In the genomic region with DNA sequence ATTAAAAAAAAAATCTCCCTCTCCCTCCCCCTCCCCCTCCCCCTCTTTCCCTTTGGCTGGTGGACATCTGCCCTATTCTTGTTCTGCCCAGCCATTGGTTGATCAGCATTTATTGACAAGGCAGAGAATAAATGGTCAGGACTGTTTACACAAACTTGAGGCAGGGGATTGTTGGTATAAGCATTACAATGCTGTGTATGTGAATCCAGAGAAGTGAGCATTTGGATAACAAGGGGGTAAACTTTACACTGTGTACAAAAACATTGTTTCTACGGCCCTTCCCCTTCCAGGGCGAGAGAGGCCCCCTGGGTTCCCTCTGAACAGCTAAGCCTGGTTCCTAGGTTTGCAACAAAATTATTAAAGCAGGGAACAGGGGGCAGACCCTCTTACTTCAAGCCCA, we compare ENCODE assay signal across 26 mouse cellular contexts. TPM values are rescaled to one million over a fixed set of nuclear protein-coding genes. Genes with fewer than 3 reads are reported as not detected.
DNase-seq lines count a peak whose midpoint lies in the region; TF ChIP-seq lines count a peak whose summit lies in the region.
"Had no signal": no experiment of that assay in that cellular context is flagged by ENCODE, and none has a peak within 500 bp of the region (broad histone marks: within the 10 kb centered on the region; RNA-seq: fewer than 3 reads in every experiment).

No protein-coding gene starts in this region.

- H3K9me3 ChIP-seq in ES-Bruce4 (replicated peaks; ENCODE audit: control insufficient read depth, insufficient read depth, low read length, poor library complexity, severe bottlenecking) = no peaks in the 10 kb centered on the region
- H3K9me3 ChIP-seq: embryonic facial prominence, embryonic 13.5 days; embryonic facial prominence, embryonic 15.5 days; forebrain, embryonic 10.5 days; forebrain, embryonic 12.5 days had no signal

- TF ChIP-seq POLR2A in ES-Bruce4 (IDR thresholded peaks at IDR 0.05; ENCODE audit: insufficient read depth, low read length) = no peak

- no peak for TF ChIP-seq CTCF in ES-Bruce4 (IDR thresholded peaks at IDR 0.05; ENCODE audit: low read depth, low read length)

- peaks cover 12% of the 10 kb centered on the region for H3K4me1 ChIP-seq in ES-Bruce4 (ENCODE audit: control insufficient read depth, insufficient read depth, low read length)
- H3K4me1 ChIP-seq: embryonic facial prominence, embryonic 15.5 days; forebrain, embryonic 12.5 days had no signal

- peak; percentile 69 for DNase-seq in ES-CJ7 (ENCODE audit: low read depth, low spot score)
- DNase-seq in ZHBTc4 (ENCODE audit: low read depth, low spot score) = peak; percentile 51
- DNase-seq in kidney, adult 9 months = no peak
- no peak for DNase-seq in urinary bladder, postnatal 25 days (ENCODE audit: low spot score)
- DNase-seq: adrenal gland, adult 2 months; adrenal gland, postnatal 10 days; adrenal gland, postnatal 25 days; cerebellum, adult 11 months; cerebellum, adult 18-20 months; cerebellum, adult 8-10 months; cerebellum, adult 9-11 months; cerebellum, postnatal 14 days; cerebellum, postnatal 36 days; embryo, embryonic 11 days had no signal

- H3K27ac ChIP-seq in ES-Bruce4 (ENCODE audit: insufficient read depth, low read length) = no peak overlapping the region
- H3K27ac ChIP-seq: embryonic facial prominence, embryonic 13.5 days; embryonic facial prominence, embryonic 15.5 days; forebrain, embryonic 10.5 days; forebrain, embryonic 12.5 days had no signal

- H3K36me3 ChIP-seq in ES-Bruce4 (ENCODE audit: control insufficient read depth, insufficient read depth, low read length, poor library complexity, severe bottlenecking) = no peaks in the 10 kb centered on the region
- H3K36me3 ChIP-seq: embryonic facial prominence, embryonic 13.5 days; embryonic facial prominence, embryonic 15.5 days; forebrain, embryonic 10.5 days; forebrain, embryonic 12.5 days had no signal

- H3K4me3 ChIP-seq in ES-Bruce4 (ENCODE audit: low read depth, low read length) = no peak overlapping the region
- H3K4me3 ChIP-seq: embryonic facial prominence, embryonic 13.5 days; embryonic facial prominence, embryonic 15.5 days; erythroblast, embryonic 14.5 days; forebrain, embryonic 10.5 days; forebrain, embryonic 12.5 days had no signal

- 0 out of 2 replicates have a peak, but pooled peaks have one; percentile 16 for TF ChIP-seq EP300 in ES-Bruce4 (IDR thresholded peaks at IDR 0.05; ENCODE audit: insufficient read depth, low read depth, low read length)

- H3K9ac ChIP-seq in ES-Bruce4 (ENCODE audit: low read depth, poor library complexity, severe bottlenecking) = no peak overlapping the region
- H3K9ac ChIP-seq: embryonic facial prominence, embryonic 13.5 days; embryonic facial prominence, embryonic 15.5 days; forebrain, embryonic 12.5 days had no signal

- no peaks in the 10 kb centered on the region for H3K27me3 ChIP-seq in ES-Bruce4 (ENCODE audit: control insufficient read depth, insufficient read depth, low read length, poor library complexity, severe bottlenecking)
- H3K27me3 ChIP-seq: embryonic facial prominence, embryonic 13.5 days; embryonic facial prominence, embryonic 15.5 days; forebrain, embryonic 12.5 days had no signal

RNA-seq across cellular contexts. Expression of a gene that starts 21.5 kb away (rescaled TPM):
- polyA plus RNA-seq in ES-Bruce4 (2011; ENCODE audit: insufficient read depth, insufficient read length, low read depth, missing spikeins) = 0.69 and 0.94 TPM in 2 replicates
- polyA plus RNA-seq: adrenal gland, adult 2 months; brain, embryonic 14.5 days; C2C12; embryonic facial prominence, embryonic 11.5 days; embryonic facial prominence, embryonic 13.5 days; embryonic facial prominence, embryonic 15.5 days; erythroblast, embryonic 14.5 days; forebrain, embryonic 10.5 days; forebrain, embryonic 12.5 days; forebrain, embryonic 14.5 days; forebrain, embryonic 16.5 days; frontal cortex, adult 2 months had no signal

RNA-seq across cellular contexts. Expression of a gene that starts 30.8 kb away (rescaled TPM):
- polyA plus RNA-seq in ES-Bruce4 (2011; ENCODE audit: insufficient read depth, insufficient read length, low read depth, missing spikeins) = 29.9 and 32.8 TPM in 2 replicates

RNA-seq across cellular contexts. Expression of a gene that starts 46.7 kb away (rescaled TPM):
- 1.3 and 2.4 TPM in 2 replicates for polyA plus RNA-seq in ES-Bruce4 (2011; ENCODE audit: insufficient read depth, insufficient read length, low read depth, missing spikeins)
- polyA plus RNA-seq: embryonic facial prominence, embryonic 11.5 days; erythroblast, embryonic 14.5 days had no signal

Comparison
In these comparisons a context has a peak if more than half of its experiments do, and no peak if none do; other contexts are left out.
1. DNase-seq: peak in ES-CJ7 (single experiment) and ZHBTc4 (single experiment); none in kidney, adult 9 months (single experiment) and urinary bladder, postnatal 25 days (single experiment).